Mouse (Mus musculus): ENCODE results near the gene Slc4a8.
"Not testable (repeated sequence)": the region's sequence is repeated elsewhere in the genome, so short reads cannot be mapped to it uniquely, and the experiment has no call there.

Gene Slc4a8

DNA sequence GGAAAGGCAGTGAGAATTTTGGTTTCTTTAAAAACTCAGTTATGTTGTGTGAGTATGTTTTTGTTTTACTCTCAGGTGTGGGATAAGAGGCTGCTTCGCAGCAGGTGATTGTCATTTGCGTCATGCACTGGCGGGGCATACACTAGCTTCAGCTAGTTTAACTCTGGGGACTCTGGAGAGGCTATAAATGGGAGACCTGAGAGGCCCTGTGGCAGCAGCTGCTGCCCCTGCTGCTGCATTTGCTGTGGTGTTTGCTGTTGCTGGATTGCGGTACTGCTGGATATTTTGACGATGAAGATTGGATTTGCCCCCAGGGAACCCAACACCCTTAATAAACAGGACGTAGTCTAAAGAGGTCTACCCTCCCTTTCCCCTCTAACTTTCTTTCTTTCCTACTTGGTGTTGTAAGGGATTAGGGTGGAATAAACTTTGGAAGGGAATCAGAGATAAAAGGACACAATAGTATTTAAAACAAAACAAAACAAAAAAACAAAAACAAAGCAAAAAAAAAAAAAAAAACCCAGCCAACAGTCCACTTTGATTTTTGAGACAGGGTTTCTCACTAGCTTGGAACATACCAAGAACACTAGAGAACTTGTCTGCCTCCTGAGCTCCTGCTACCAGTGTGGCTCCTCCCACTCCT, 14.9 kb upstream of the Slc4a8 start:
- no peak for DNase-seq

DNA sequence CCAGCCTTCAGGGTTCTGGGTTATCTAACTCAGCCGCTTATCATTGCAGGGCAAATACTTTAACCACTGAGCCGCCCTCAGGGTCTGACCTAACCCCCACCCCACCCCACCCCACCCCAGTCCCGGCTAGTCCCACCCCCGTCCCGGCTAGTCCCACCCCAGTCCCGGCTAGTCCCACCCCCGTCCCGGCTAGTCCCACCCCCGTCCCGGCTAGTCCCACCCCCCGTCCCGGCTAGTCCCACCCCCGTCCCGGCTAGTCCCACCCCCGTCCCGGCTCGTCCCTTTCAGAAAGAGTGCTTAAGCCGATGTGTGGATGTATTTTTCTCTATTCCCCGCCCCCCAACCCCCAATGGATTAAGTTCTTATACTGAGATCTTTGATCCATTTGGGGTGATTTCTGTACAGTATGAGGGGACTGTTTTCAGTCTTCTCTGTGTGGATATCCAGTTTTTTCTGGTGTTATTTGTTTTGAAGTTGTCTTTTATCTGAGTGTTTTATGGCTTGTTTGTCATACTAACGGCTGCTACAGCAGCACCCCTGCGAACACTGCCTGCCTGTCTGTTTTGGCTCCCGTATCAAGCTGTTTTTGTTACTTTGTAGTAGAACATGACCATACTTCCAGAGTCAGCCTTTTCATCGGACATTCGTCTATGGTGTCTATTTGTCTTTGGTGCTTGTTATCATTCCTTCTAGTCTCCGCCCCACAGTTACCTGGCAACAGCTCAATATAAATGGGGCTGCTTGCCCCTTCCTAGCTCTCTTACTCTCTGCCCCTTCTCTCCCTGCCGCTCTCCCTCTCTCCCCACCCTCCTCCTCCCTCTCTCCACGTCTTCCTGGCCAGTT, 14.2 kb upstream of the Slc4a8 start:
- no peak for DNase-seq

DNA sequence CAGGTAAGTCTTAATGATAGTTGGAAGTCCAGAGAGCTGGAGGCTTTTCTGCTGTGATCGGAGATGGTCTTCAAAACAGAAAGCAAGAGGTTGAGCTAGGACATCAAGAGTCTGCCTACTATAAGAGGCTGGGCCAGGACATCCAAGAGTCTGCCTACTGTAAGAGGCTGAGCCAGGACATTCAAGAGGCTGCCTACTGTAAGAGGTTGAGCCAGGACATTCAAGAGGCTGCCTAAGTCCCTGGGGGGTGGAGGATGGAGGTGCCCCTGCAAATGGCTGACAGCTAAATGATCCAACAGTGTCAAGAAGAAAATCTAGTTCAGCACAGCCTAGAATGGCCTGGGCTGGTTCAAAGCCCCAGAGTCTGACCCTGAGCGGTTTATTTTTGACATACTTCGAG, 13.0 kb upstream of the Slc4a8 start:
- DNase-seq: no peak

DNA sequence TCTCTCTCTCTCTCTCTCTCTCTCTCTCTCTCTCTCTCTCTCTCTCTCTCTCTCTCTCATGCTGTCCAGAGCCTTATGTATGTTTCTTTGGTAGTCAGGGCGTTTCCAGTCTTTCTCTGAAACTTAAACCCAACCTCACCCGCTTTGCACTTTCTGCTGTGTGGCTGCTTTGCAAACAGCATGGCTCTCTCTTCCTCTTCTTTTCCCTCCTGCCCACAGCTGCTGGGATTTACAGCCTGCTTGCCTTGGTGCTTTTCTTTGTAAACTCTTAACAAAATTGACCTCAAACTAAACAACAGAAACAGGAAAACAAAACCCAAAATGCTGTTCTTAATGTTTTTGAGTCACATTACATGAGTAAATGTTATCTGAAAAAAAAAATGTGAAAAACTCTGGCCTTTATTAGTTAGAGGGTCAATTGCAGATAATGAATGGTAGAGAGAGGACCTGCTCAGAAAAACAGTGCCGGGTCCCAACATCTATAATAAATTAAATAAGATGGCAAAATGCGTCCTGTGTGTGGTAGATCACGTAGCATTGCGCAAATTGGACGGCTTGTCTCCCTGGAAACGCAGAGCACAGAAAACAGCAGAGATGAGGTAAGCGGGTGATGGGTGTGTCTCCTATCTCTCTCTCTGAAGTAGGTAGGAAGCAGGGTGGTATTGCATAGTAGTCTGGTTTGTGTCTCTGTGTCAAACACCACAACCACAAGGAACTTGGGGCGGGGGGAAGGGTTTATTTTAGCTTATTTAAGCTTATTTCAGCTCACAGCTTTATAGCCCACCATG, 11.6 kb upstream of the Slc4a8 start:
- no peak for DNase-seq

DNA sequence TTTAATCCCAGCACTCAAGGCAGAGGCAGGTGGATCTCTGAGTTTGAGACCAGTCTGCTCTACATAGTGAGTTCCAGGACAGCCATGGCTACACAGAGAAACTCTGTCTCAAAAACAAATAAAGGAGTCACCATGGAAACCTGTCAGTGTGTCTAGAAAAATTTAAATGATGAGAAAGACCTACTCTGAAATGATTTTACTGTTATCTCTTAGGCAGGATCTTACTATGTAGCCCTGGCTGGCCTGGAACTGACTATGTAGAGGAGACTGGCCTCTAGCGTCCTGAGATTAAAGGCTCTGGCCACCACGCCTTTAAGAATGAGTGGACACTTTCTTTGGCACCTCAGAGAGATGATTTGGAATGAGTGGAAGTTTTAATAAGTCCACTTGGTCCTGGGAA, 9.1 kb upstream of the Slc4a8 start:
- DNase-seq: no peak

DNA sequence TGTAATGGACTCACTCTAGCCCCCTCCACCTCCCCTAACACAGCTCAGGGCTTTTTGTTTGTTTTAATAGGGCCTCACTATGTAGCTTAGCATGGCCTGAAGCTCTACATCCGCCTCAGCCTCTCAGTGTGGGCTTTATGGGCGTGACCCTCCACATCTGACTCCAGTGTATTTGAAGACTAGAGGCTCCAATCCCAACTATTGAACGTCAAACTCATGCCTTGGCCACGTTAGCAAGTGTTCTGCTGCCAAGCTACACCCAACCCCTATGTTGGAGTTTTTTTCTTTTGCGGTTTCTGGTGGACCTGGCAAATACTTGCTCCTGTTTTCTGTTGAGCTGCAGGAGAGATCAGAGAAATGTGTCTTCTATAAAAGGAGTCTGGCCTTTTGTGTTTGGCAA, 8.5 kb upstream of the Slc4a8 start:
- no peak for DNase-seq

DNA sequence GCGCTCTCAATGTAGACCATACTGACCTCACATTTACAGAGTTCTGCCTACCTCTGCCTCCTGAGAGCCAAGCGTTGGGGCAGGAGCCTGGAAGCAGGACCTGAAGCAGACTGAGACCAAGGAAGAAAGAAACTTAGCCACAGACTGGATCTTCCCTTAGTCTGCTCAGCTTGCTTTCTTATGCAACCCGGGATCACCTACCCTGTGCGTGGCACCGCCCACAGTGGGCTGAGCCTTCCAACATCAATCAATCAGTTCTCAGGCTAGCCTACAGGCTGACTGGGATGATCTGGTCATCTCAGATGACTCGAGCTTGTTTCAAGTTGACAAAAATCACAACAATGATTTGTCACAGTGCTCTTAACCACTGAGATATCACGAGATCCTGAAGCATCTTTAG, 7.5 kb upstream of the Slc4a8 start:
- no peak for DNase-seq

DNA sequence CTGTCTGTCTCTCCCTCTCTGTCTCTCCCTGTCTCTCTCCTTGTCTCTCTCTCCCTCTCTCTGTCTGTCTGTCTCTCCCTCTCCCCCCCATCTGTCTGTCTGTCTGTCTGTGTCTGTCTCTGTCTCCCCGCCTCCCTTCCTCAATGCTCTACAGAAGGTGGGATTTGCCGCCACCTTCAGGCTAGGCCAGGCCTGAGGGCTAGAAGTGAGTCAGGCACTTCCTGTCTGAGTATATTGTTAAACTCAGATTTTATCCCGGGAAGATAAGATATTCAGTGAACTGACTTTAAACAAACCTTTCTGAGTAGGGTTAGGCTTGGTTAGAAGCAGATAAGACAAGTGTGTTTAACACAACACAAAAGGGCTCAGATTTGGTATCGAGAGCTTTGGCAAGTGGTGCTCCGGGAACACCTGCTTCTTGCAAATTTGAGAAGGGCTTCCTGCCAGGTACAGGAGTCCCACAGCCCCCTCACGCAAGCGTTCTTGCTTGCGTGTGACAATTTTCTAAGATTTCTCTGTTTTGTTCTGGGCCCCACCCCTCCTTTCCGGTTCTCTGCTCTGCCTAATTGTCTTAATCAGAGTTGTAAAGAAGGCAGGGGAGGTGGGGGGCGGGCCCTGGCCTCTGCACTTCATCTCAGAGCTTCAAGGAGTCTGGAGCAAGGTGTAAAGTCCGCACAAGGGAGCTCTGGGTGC, 6.6 kb upstream of the Slc4a8 start:
- no peak for DNase-seq

DNA sequence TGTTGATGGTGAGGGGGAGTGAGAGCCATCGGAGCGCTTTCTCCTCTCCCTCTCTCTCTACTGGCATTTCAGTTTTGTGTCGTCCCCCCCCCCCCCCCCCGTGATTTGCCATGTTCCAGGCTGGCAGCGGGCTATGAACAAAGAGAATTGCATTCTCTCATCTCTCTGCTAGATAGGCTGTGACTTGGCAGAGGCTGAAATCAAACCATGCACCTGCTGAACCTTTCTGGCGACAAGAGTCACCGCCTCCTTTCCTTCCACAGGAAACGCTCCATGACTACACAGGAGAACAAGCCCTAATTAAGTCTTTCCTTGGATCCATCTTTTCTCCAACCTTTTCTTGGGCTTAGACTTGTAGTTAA, 6.1 kb upstream of the Slc4a8 start:
- no peak for DNase-seq

DNA sequence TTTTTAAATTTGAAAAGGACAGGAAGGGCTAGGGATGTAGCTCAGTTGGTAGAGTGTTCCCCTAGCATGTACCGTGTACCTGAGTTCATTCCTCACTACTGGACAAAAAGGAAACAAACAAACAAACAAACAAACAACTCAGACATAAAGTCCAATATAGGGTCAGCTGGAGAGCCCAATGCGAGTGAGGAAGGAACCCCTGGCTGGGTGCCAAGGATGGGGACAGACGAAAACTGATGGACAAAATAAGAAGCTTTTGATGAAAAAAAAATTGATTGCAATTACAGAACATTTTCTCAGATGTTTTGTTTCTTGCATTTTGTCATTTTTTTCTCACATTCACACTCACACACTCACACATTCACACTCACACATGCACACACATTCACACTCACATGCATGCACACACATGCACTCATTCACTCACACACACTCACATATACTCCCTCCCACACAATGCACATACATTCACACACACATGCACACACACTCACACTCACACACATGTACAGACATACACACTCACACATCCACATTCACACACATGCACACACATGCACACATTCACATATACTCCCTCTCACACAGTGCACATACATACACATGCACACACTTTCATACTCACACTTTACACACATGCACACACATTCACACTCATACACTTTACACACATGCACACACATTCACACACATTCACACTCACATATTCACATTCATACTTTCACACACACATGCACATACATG, 5.5 kb upstream of the Slc4a8 start:
- no peak for DNase-seq

DNA sequence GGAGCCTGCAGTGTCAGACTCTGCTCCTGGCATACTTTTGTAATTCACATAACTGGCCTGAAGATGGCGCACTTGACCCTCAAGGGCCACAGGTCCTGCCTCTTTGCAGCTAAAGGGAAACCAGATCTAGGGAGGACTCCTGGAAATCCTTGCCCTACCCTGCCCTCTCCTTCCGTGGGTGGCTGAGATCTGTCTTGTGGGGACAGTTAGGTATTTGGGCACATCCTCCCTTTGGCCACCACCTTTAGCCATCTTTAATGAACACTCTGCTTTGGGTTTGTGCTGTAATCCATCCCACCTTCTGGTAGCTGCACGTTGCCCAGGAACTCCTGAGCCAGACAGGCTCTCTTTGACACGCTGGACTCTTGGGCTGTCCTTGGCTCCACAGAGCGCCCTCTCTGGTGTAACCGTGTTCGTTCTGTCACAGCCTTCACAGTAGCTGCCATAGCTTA, 4.0 kb upstream of the Slc4a8 start:
- peak; percentile 72 for DNase-seq

DNA sequence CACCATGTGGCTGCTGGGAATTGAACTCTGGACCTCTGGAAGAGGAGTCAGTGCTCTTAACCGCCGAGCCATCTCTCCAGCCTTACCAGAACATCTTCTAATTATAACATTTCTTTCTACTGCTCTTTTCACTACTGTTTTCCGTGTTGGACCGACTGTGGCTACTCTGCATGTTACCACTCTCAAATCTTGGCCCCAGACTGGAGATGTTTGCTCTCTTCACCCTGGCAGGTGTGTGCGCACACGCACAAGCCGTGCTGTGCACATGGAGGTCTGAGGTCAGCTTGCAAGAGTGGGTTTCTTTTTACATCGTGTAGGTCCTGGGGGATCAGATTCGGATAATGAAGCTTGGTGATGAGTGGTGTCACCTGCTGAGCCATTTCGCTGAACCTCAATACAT, 2.3 kb upstream of the Slc4a8 start:
- DNase-seq: no peak

DNA sequence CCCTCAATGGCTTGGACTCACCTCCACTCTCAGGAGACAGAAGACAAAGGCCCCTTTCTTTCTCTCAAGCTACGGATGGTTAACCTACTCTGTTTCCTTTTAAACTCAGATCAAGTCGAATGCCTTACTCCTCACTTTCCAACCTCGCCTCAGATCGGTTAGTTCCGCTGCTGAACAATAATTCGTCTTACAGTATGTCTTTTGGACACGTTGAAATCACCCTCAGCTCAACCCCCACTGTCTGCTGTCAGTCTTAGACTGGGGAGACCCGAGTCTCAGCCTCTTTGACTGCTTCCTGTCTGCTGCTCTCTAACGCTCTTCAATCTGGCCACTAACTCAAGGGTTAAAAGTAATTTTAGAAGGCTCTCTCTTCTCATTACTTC, 520 bp upstream of the Slc4a8 start:
- DNase-seq: no peak

DNA sequence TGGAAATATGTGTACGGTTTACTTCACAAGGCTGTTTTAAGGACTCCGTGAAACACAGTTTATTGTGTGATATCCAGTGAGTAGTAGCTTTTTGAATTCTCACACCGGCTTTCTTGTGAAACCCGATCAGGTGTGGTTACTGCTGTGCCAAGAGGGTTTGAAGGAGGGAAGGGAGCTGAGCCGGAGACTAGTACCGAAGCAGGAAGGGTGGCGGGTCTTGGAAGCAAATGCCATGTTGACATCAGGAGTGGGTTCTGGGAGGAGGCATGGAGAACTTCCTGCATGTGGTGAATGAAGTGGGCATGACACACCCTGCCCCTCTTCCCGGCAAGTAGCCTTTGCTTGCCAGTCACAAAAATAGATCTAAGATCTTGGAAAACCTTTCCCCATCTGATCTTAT, 1.1 kb downstream of the Slc4a8 start:
- no peak for DNase-seq

DNA sequence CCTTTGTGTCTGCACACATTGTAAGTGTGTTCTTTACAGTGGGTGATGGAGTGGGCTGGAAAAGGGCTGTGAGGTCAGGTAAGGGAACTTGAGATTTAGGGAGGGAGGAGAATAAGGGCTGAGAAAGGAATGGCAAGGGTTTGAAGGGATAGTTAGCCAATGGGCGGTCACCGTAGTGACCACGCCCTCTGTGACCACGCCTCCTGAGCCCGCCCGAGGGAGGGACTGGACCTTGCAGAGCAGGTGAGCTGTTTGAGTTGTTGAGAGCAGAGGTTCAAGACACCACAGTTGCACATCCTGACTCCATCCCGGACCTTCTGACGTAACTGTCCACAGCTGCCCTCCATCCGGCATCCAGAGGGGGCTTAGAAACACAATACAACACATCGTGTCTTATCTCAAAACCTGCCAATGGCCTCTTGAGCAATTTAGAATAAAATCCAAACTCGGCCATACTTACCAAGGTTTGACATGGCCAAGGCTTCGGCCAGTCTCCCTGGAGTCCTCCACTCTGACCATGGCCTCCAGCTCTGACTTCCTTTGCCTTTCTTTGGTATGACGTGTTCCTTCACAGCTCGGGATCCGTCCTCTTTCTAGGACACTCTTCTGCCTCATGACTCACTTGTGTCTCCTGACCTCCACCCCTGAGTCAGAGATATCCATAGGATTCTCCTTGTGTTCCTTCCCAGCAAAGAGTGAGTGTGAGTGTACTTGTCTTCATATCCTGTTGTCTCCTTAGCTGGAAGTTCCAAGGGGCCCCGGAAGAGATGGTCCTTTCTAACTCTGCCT, 2.8 kb downstream of the Slc4a8 start:
- DNase-seq: no peak

DNA sequence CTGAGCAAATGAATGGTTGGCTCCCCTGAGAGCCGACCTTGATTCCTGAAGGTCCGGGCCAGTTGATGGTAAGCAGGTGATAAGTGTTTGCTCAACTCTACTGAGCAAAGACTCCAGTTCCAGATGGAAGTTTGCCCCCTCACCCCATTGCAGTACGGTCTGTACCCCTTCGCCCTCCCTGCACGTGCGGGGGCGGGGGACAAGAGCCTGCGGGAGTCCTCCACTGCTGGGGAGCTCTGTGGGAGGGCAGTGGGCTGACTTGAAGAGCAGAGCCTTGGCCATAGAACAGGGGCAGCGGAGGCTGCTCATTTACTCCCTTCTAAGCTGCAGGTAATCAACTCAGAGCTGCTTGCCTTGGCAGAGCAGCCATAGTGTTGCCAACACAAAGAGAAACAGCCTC, 5.3 kb downstream of the Slc4a8 start:
- DNase-seq: no peak

DNA sequence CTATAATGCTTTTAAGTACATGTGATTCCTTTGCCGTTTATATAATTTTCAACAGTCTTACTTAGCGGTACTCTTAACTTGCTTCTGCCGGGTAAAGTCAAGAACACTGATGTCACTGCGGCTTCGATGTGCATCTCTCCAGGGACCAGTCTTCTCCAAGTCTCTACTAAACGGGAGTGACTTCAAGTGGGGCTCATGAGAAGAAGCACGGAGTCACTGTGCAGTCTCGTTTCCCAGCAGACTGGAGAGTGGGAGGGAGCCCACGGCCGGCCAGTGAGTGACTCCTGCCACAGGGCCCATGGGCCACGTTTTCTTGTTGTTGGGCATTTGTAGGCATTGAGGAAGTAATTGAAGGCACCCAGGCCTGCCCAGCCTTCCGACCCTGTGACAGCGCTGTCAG, 6.3 kb downstream of the Slc4a8 start:
- DNase-seq: no peak

DNA sequence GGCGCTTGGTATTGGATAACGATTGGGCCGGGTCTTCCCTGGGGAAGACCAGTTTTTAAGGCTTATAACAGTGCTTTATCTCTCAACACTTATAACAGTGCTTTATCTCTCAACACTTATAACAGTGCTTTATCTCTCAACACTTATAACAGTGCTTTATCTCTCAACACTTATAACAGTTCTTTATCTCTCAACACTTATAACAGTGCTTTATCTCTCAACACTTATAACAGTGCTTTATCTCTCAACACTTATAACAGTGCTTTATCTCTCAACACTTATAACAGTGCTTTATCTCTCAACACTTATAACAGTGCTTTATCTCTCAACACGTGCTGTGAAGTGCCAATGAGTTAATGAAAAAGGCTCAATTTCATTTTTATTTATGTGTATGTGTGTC, 7.5 kb downstream of the Slc4a8 start:
- DNase-seq: not testable (repeated sequence)

DNA sequence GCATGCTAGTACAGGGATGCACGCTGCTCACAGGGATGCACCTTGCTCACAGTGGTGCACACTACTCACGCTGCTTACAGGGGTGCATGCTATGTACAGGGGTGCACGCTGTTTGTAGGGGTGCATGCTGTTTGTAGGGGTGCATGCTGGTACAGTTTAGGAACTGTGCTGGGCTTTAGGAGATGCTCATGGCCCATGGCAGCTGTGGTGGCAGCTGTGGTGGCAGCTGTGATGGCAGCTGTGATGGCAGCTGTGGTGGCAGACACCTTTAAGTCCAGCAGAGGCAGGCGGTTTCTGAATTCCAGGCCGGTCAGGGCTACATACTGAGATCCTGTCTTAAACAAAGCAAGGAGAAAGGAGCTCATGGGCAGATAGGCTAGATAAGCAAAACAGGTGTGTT, 8.8 kb downstream of the Slc4a8 start:
- no peak for DNase-seq

DNA sequence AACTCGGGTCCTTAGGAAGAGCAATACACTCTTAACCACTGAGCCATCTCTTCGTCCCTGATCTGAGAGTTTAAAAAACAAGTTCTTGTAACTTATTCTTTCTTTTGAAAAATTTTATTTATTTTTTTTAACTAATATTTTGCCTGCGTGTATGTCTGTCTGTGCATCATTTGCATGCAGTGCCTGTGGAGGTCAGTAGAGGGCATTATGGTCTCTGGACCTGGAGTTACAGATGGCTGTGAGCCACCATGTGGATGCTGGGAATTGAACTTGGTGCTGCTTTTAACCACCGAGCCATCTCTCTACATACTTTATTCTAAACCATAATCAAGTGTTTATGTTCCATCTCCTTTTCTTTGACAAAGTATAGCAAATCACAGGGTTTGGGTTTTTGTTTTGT, 11.1 kb downstream of the Slc4a8 start:
- no peak for DNase-seq

DNA sequence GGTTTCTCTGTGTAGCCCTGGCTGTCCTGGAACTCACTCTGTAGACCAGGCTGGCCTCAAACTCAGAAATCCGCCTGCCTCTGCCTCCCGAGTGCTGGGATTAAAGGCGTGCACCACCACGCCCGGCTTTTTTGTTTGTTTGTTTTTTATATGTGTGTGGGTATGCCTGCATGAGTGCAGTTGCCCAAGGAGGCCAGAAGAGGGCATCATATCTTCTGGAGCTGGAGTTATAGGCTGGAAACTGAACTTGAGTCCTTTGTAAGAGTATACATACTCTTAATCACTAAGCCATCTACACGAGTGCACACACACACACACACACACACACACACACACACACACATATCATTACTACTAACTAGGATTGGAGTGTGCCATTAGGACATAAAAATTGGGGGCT, 12.3 kb downstream of the Slc4a8 start:
- DNase-seq: not testable (repeated sequence)
